Mouse (Mus musculus): ENCODE measurements around the gene Slc22a15. TPM values are rescaled to one million over a fixed set of nuclear protein-coding genes. Genes with fewer than 3 reads are reported as not detected.
A peak's percentile ranks its signal among the peaks of the same experiment; 100 is the strongest.

Slc22a15 gene
- 7.4 and 7.5 TPM in 2 replicates for polyA plus RNA-seq (2015; fragmentation: Nextera tagmentation; extraction: Ambion mirVana)

- H3K36me3 ChIP-seq = no peaks in the 10 kb centered on the region
- no peaks in the 10 kb centered on the region for H3K9me3 ChIP-seq
- peak within 1 kb of the TSS; percentile 83 for H3K4me3 ChIP-seq
- peak within 1 kb of the TSS; percentile 95 for H3K9ac ChIP-seq
- H3K4me2 ChIP-seq = peak within 1 kb of the TSS; percentile 78
- ATAC-seq (ENCODE audit: low FRiP score) = peak; percentile 92
- WGBS = under 1% methylated on average over 91 of the region's 92 CpGs
- peaks cover 36% of the 10 kb centered on the region for H3K4me1 ChIP-seq (replicated peaks)
- H3K27ac ChIP-seq = peak within 1 kb of the TSS; percentile 98
- H3K27me3 ChIP-seq = no peaks in the 10 kb centered on the region
These were observed at the start of gene Slc22a15 for GRCm38 (mm10) chr3:101923843-101924740. Slc22a15 (minus strand) TSS chr3:101924453.

- Histone ChIP-seq H3K4me1 (replicated peaks) (peaks cover 52% of the 10 kb centered on the region), H3K9ac (no peak overlapping the region), H3K9me3 (no peaks in the 10 kb centered on the region), H3K4me2 (no peak overlapping the region), H3K36me3 (no peaks in the 10 kb centered on the region), H3K4me3 (no peak overlapping the region), H3K27me3 (no peaks in the 10 kb centered on the region), H3K27ac (peak overlapping the region; percentile 87)
- ATAC-seq (ENCODE audit: low FRiP score) = peak; percentile 79
- WGBS = 10% methylated on average over 3 of the region's 3 CpGs
These were observed 42.7 kb upstream of the Slc22a15 start for GRCm38 (mm10) chr3:101966825-101967558.

GRCm38 (mm10) chr3:101964352-101964751, 40.1 kb upstream of the Slc22a15 start:
- Histone ChIP-seq H3K36me3 (no peaks in the 10 kb centered on the region), H3K4me2 (no peak overlapping the region), H3K27me3 (no peaks in the 10 kb centered on the region), H3K9ac (no peak overlapping the region), H3K9me3 (no peaks in the 10 kb centered on the region), H3K4me3 (no peak overlapping the region), H3K27ac (peak overlapping the region; percentile 9; the same call in 1 of the 2 replicates), H3K4me1 (replicated peaks) (peaks cover 52% of the 10 kb centered on the region)
- ATAC-seq (ENCODE audit: low FRiP score) = peak; percentile 26; the same call in 1 of the 2 replicates
- 24% methylated on average over 7 of the region's 7 CpGs for WGBS

- Histone ChIP-seq H3K4me2 (no peak overlapping the region), H3K27me3 (no peaks in the 10 kb centered on the region), H3K4me3 (no peak overlapping the region), H3K4me1 (replicated peaks) (peaks cover 52% of the 10 kb centered on the region), H3K27ac (peak overlapping the region; percentile 9; the same call in 1 of the 2 replicates), H3K9me3 (no peaks in the 10 kb centered on the region), H3K36me3 (no peaks in the 10 kb centered on the region), H3K9ac (no peak overlapping the region)
- ATAC-seq (ENCODE audit: low FRiP score) = no peak
- WGBS = 27% methylated on average over 9 of the region's 9 CpGs
These were observed 39.2 kb upstream of the Slc22a15 start for GRCm38 (mm10) chr3:101963501-101963900.

- H3K4me3 ChIP-seq = no peak overlapping the region
- no peaks in the 10 kb centered on the region for H3K36me3 ChIP-seq
- no peak overlapping the region for H3K9ac ChIP-seq
- peak overlapping the region; percentile 5; the same call in 1 of the 2 replicates for H3K27ac ChIP-seq
- no peaks in the 10 kb centered on the region for H3K9me3 ChIP-seq
- H3K27me3 ChIP-seq = no peaks in the 10 kb centered on the region
- H3K4me2 ChIP-seq = no peak overlapping the region
- H3K4me1 ChIP-seq (replicated peaks) = peaks cover 36% of the 10 kb centered on the region
- no peak for ATAC-seq (ENCODE audit: low FRiP score)
- WGBS = 72% methylated on average over 15 of the region's 15 CpGs
These were observed 37.0 kb upstream of the Slc22a15 start for GRCm38 (mm10) chr3:101961146-101961835.

GRCm38 (mm10) chr3:101958047-101958446, 33.8 kb upstream of the Slc22a15 start:
- Histone ChIP-seq H3K27ac (no peak overlapping the region), H3K27me3 (no peaks in the 10 kb centered on the region), H3K9ac (no peak overlapping the region), H3K4me1 (replicated peaks) (peaks cover 9% of the 10 kb centered on the region), H3K9me3 (no peaks in the 10 kb centered on the region), H3K36me3 (no peaks in the 10 kb centered on the region), H3K4me3 (no peak overlapping the region), H3K4me2 (no peak overlapping the region)
- ATAC-seq (ENCODE audit: low FRiP score) = no peak
- WGBS = 80% methylated on average over 3 of the region's 3 CpGs

GRCm38 (mm10) chr3:101953506-101953905, 29.3 kb upstream of the Slc22a15 start:
- Histone ChIP-seq H3K27ac (no peak overlapping the region), H3K4me1 (replicated peaks) (peaks cover 16% of the 10 kb centered on the region), H3K4me3 (no peak overlapping the region), H3K36me3 (no peaks in the 10 kb centered on the region), H3K9ac (no peak overlapping the region), H3K27me3 (no peaks in the 10 kb centered on the region), H3K9me3 (no peaks in the 10 kb centered on the region), H3K4me2 (no peak overlapping the region)
- ATAC-seq (ENCODE audit: low FRiP score) = no peak
- WGBS = 73% methylated on average over 7 of the region's 7 CpGs

GRCm38 (mm10) chr3:101952577-101952976, 28.3 kb upstream of the Slc22a15 start:
- Histone ChIP-seq H3K4me2 (no peak overlapping the region), H3K4me1 (replicated peaks) (peaks cover 16% of the 10 kb centered on the region), H3K27ac (0 out of 2 replicates have a peak overlapping the region, but pooled peaks have one; percentile 8), H3K9ac (no peak overlapping the region), H3K27me3 (no peaks in the 10 kb centered on the region), H3K36me3 (no peaks in the 10 kb centered on the region), H3K4me3 (no peak overlapping the region), H3K9me3 (no peaks in the 10 kb centered on the region)
- no peak; the same call in 1 of the 2 replicates for ATAC-seq (ENCODE audit: low FRiP score)
- WGBS = 85% methylated on average over 2 of the region's 2 CpGs

- H3K36me3 ChIP-seq = no peaks in the 10 kb centered on the region
- H3K9me3 ChIP-seq = no peaks in the 10 kb centered on the region
- H3K4me2 ChIP-seq = no peak overlapping the region
- WGBS = 72% methylated on average over 3 of the region's 3 CpGs
- H3K4me1 ChIP-seq (replicated peaks) = peaks cover 15% of the 10 kb centered on the region
- no peak overlapping the region for H3K9ac ChIP-seq
- no peak overlapping the region for H3K27ac ChIP-seq
- no peak for ATAC-seq (ENCODE audit: low FRiP score)
- H3K27me3 ChIP-seq = no peaks in the 10 kb centered on the region
- no peak overlapping the region for H3K4me3 ChIP-seq
These were observed 24.3 kb upstream of the Slc22a15 start for GRCm38 (mm10) chr3:101948572-101948971.

GRCm38 (mm10) chr3:101947250-101947649, 23.0 kb upstream of the Slc22a15 start:
- H3K9me3 ChIP-seq = no peaks in the 10 kb centered on the region
- ATAC-seq (ENCODE audit: low FRiP score) = no peak
- 82% methylated on average over 4 of the region's 4 CpGs for WGBS
- H3K4me3 ChIP-seq = no peak overlapping the region
- H3K36me3 ChIP-seq = no peaks in the 10 kb centered on the region
- H3K9ac ChIP-seq = no peak overlapping the region
- no peak overlapping the region for H3K4me2 ChIP-seq
- H3K27me3 ChIP-seq = no peaks in the 10 kb centered on the region
- H3K4me1 ChIP-seq (replicated peaks) = peaks cover 7% of the 10 kb centered on the region
- H3K27ac ChIP-seq = no peak overlapping the region

GRCm38 (mm10) chr3:101945257-101945656, 21.0 kb upstream of the Slc22a15 start:
- H3K4me1 ChIP-seq (replicated peaks) = no peaks in the 10 kb centered on the region
- WGBS = 65% methylated on average over 5 of the region's 5 CpGs

GRCm38 (mm10) chr3:101940418-101940817, 16.2 kb upstream of the Slc22a15 start:
- Histone ChIP-seq H3K9me3 (no peaks in the 10 kb centered on the region), H3K27me3 (no peaks in the 10 kb centered on the region), H3K4me2 (no peak overlapping the region), H3K27ac (no peak overlapping the region), H3K4me3 (no peak overlapping the region), H3K9ac (no peak overlapping the region), H3K4me1 (replicated peaks) (no peaks in the 10 kb centered on the region; the same call in 1 of the 2 replicates), H3K36me3 (no peaks in the 10 kb centered on the region)
- 84% methylated on average over 4 of the region's 4 CpGs for WGBS
- no peak for ATAC-seq (ENCODE audit: low FRiP score)

More at GRCm38 (mm10) chr3:101945257-101945656, 21.0 kb upstream of the Slc22a15 start:
- Histone ChIP-seq H3K9ac (no peak overlapping the region), H3K4me3 (no peak overlapping the region), H3K27me3 (no peaks in the 10 kb centered on the region), H3K36me3 (no peaks in the 10 kb centered on the region), H3K9me3 (no peaks in the 10 kb centered on the region), H3K27ac (no peak overlapping the region), H3K4me2 (no peak overlapping the region)
- no peak for ATAC-seq (ENCODE audit: low FRiP score)

Data from hindbrain, embryonic 13.5 days (tissue).